Mouse (Mus musculus) layer of hippocampus, adult 9-10 months (tissue): ENCODE data around the gene Galnt15.
A peak's percentile ranks its signal among the peaks of the same experiment; 100 is the strongest.

Experiments used
- DNase-seq: peaks from one replicate; pipeline ENCODE4 v3.0.0; 2022; ENCODE audit warnings: low spot score

Gene Galnt15

DNA sequence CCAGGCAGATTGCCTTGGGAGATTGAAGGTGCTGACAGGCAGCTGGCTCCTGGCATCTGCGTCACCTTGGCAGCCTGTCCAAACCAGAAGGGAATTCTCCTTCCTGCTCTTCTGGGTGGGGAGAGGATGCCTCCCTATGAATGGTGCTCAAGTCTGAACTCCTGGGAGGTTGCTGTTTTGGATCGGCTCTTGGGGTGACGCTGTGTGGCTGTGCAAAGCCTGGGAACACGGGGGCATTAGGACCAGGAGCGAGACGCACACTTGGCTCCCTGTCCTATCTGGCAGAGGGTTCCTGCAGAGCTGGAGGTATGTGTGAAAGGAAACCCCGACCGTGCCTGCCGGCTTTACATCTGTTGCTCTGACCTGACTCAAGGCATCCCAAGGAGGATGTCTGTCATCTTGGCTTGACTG is at the start of gene Galnt15:
TSS of gene Galnt15 (plus strand) at position 309 of the 411 bp plus-strand sequence.
- DNase-seq, result no peak

DNA sequence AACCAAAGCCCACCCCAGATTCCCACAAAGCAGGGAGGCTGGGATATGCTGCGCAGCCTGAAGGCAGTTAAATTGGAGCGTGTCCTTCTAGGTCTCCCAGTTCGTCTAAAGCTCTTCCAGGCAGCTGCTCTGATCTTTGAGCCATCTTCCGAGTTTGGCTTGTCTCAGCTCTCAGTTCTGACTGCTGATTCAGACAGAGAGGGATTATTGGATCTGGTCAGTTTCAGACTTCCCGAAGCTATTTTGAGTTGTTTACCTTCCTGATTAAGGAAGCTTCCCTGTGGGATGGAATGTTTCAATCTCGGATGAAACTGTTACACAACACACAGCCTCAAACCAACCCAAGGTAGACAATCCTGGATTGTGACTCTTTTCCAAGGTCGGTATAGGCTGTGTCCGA is 34.8 kb upstream of the Galnt15 start:
- DNase-seq, result no peak

DNA sequence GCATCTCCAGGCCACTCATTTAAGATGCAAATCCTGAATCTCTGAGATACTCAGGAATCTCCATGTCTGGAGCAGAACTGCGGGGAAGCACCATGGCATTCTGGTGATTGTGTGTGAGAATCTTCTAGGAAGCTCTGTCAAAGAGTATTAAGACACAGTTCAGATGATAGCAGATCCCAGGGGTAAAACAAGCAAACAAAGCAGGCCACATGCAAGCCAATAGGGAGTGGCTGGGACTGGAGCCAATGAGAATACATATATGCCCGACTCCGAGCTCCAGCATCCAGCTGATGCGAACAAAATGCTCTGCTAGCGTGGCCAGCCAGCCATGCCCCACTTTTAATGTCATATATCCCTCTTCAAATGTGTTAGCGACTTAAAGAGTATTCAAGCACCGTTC is 27.8 kb upstream of the Galnt15 start:
- no peak for DNase-seq

DNA sequence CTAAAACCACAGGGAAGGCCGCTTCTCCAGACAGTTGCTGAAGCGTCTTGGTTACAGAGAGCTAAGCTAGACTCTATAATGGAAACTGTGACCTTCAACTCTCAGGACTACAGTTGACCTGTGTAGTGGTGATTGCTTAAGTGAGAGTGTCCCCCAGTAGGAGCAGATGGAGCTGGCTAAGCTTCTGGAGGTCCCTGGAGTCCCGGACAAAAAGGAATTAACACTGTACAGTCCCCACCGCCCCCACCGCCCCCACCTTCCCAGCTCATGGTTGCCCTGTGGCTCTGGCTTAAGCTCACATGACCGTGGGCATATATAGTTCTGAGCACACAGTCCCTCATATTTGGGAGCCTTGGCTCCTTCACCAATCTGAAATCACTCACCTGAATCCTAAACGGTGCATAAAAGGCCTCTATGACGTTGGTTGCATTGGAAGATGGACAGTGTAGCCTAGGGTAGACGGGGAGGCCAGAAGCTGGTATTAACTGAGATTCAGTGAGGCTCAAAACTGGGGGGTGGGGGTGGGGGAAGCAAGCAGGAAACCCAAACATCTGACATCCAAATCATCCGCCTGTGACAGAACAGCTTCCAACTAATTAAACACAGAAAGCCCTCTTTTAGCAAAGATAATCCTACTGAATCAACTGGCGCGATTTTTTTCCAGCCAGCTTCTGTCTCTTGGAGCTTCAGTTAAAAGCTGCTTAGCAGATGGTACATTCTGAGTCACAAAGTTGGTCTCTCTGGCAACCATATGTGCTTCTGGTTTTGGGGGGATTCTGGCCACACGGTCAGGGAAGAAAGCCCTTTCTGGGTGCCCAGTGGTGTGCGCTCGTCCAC is 26.1 kb upstream of the Galnt15 start:
- peak; percentile 67 for DNase-seq

DNA sequence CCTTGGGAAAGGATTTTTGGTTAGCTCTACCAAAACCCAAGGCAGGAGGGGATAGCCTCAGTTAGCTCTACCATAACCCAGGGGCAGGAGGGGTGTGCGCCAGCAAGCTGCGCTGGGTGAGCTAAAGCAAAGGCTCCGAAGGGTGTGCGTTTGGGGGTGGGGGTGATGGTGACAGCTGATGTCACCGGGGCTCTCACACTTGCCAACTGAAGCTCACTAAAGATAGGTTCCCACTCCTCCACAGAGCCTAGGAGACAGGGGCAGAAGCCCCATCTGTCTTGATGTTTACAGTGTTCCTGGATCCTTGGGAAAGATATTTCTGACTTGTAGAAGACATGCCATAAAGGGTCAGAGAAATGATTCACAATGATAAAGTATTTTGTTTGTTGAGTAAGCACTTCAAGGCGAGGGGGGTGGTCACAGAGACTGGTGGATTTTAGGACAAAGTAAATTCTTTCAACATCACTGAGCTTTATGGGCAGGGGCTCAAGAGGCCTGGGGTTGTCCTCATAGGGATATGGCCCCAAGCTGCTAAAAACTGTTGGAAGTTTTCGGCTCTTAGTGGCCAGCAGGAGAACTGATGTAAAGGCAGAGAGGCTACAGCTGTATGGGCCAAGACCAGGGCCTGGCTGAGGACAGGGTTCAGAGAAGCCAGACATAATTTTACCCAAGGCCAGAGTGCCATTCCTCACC is 24.7 kb upstream of the Galnt15 start:
- no peak for DNase-seq

DNA sequence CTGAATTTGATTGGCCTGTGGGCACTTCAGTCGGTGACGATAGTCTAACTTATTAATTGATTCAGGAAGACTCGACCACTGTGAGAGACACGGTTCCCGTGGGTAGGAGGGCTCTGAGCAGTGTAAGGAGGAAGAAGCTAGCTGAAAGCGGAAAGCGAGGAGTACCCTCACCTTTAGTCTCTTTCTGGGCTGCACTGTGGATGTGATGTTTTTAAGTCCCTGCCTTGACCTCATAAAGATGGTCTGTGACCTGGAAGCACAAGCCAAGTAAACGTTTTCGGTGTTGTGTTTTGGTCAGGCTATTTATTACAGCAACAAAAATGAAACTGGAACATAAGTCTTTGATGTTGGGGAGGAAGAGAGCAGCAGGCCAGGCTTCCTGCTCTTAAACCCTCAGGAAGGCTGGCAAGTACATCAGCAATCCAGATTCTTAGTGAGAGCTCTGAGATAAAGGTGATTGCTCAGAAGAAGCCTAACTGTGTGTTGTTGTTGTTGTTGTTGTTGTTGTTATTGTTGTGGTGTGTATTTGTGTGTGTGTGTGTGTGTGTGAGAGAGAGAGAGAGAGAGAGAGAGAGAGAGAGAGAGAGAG is 23.0 kb upstream of the Galnt15 start:
- no peak for DNase-seq

DNA sequence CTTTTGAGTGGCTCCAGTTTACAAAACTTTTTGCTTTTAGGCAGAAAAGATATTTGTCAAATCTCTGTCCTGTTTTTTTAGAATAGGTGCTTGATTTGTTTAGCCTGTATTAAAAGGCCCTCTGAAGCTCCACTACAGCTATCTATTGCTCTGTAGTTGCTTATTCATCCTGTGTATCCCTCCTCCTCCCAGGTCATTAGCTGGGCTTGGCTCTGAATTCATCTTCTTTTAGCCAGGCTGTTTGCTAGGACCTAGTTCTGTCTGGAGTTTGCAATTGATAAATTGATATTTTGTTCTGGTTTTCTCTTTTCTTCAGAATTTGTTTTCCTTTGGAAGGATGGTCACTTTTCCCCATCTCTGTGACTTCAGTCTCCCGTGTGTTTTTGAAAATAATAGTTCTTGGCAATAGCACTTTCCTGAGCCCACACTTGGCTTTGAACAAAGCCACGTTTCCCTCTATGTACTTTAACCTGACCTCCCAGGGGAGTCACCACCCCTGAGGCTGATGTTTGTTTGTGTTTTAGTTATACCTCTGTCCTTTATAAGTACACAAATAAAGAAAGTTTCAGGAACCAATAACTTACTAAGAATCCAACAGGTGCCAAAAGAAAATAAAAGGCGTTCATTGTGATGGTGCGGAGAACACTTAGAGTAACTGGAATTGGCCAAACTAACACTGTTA is 21.0 kb upstream of the Galnt15 start:
- DNase-seq, result no peak

DNA sequence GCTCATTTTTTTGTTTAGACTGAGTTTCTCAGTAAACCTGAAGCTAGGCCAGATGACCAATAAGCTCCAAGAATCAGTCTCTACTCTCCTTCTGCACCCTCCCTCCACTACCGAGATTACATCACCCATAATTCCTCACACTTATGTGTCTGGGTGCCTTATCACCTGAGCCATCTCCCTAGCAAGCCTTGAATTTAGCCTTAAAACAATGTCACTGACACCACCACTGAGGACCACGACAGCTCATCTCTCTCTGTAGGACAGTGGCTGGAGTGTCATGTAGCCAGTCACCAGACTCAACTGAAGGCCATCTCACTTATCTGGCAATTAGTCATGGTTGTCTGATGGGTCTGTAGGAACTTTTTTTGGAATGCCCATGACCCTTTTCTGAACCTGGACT is 19.1 kb upstream of the Galnt15 start:
- no peak for DNase-seq

DNA sequence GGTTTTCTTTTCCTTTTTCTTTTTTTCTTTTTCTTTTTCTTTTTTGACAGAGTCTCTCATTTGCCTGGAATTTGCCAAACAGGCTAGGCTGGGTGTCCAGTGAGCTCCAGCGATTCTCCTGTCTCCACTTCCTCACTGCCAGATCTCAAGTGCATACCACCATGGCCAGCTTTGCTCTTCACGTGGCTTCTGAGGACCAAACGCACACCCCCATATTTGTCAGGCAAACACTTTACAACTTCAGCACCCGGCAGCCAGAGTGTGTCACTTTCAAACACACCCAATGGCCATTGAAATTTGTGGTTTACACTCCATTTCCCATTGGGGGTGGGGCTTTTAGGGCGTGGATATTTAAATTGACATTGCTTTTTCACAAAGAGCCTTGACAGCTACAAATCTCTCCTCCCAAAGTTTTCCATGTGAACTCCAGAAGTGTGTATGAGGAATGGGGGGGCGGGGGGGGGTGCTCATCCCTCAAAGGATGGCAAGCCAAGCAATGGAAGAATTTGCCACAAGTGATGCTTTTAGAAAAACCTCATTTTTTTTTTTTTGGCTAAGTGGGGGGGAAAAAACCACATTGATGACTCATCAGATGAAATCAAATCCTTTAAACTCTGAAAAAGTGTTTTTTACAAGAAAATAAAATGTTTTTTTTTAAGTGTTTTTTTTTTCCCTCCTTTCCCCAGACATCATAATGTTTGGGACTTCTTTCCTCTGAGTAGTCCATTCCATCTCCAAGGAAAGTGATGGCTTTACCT is 17.1 kb upstream of the Galnt15 start:
- no peak for DNase-seq

DNA sequence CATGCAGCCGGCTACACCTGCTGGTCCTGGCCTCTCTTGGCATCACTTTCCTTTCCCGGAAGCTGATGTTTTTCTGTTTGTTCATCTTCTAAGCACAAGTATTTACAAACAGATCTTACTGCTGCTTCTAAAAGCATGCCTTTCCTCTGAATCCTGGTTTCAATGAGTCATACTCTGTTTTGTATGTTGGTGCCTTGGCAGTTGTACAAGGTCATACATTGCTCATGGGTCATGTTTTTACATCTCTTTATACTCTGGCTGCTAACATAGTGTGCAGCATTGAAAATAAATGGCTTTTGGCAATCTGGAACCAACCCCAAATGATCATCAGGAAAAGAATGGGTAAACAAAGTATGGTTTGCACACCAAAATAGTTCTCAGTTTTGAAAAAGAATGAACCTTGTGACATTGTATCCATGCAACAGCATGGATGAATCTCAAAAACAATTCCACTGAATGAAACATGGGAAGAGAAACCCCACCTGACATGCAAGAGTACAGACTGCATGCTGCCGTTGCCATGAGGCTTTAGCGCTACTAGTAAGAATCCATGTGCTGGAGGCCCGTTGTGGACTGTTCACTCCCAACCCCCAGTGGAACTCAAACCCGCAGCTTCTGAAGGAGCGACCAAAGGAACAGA is 13.5 kb upstream of the Galnt15 start:
- no peak for DNase-seq

DNA sequence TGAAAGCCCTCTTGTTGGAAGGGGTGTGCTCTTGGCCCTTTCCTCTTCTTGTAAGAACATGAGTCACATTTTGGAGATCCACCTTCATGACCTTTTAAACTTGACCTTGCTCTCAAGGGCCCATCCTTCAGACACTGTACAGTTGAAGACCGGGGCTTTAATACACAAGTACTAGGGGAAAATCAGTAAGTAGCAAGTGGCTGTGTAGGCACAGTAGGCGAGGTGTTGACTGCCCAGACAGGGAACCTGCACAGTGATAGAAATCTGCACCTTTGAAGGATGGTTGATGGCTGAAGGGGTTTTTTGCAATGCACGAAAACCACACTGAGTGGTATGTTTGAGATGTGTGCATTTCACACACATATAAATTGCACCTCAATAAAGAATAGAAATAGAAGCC is 12.3 kb upstream of the Galnt15 start:
- no peak for DNase-seq

DNA sequence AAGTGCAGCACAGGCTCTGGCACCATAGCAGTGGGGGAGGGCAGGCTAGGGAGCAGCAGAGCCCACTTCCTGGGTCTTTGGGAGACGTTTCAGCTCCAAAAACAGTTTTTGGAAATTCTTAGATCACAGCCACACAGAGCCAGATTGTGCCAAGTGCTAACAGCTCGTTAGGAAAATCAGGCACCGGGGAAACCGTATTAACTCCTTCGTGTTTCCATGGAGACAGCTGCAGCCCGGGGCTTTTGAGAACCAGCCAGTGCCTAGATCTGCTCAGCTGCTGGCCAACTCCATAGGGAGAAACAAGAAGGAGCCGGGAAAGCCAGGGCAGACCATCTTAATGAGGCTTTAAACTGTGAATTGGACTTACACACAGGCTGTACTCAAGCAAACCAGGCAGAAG is 11.9 kb upstream of the Galnt15 start:
- peak; percentile 49 for DNase-seq

DNA sequence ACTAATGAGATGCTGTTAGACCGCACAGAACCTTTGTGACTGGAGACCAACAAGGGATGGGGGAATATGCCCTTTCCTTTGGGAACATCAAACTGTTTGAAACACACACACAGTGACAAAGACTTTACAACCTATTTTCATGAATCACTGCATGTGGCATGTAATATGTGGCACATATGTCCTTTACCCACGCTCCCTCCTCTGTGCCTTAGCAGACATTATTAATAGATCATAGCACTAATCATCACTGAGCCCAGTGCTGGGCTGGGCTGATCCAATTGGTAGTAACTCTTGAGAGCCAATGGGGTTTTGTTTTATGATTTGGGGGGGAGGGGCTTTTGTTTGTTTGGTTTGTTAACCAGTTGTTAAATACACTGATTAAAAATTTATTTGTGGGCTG is 11.3 kb upstream of the Galnt15 start:
- no peak for DNase-seq

DNA sequence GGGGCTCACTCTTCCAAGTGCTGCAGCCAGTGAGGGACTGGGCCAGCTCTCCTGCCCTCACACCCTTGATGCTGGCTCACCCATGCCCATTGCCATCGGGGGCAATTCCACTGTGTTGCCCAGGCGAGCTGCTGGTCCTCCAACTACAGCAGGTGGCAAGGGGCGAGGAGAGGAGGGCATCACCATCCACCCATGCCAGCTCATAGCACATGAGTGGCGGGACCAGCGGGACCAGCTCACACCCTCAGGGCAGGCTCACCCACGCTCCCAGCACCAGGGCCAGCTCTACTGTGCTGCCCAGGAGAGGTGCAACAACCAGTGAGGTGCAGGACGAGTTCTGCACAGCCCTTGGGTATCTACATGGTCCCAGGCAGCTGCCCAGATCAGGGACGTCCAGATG is 9.7 kb upstream of the Galnt15 start:
- DNase-seq, result no peak

DNA sequence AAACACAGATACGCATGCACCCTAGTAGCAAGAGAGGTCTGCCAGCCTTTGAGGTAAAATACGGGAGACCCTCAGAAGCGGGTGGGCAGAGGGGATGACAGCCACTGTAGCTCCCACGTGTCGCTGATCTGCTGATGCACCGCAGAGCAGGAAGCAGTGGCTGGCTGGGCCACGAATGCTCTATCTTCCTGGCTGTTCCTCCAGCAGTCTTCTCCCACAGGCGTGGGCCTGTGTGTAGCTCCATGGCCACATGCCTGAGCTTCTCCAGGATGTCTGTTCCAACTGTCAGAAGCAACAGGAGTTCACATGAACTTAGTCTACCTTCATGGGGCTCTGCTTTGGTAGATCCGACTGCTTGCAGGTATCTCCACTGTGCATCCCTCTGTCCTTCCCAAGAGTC is 6.8 kb upstream of the Galnt15 start:
- no peak for DNase-seq

DNA sequence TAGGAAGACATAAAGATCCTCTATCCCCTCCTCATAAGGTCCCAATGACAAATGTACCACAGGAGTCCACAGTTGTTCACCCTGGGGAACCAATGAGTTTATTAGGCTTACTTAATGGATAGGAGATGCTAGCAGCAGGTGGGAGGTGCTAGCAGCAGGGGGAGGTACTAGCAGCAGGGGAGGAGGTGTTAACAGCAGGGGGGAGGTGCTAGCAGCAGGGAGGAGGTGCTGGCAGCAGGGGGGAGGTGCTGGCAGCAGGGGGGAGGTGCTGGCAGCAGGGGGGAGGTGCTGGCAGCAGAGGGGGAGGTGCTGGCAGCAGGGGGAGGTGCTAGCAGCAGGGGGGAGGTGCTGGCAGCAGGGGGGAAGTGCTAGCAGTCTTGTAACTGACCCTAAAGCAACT is 6.3 kb upstream of the Galnt15 start:
- no peak for DNase-seq

DNA sequence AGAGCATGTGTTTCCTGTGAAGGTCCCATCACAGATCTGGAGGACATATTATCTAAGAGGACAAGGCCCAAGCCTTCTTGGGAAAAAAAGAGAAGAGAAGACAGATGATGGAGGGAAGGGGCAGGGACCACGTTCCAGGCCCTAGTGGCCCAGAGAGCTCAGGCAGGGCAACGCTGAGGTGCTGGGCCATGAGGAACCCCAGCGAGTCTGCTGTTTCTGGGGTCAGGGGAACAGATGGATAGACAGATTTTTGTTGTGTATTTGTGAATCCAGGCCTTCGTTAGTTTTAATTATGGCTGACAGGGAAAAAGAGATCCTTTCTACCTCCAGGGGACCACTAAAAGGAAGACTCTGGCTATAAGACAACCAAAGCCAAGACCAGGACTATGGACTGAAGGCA is 4.9 kb upstream of the Galnt15 start:
- no peak for DNase-seq

DNA sequence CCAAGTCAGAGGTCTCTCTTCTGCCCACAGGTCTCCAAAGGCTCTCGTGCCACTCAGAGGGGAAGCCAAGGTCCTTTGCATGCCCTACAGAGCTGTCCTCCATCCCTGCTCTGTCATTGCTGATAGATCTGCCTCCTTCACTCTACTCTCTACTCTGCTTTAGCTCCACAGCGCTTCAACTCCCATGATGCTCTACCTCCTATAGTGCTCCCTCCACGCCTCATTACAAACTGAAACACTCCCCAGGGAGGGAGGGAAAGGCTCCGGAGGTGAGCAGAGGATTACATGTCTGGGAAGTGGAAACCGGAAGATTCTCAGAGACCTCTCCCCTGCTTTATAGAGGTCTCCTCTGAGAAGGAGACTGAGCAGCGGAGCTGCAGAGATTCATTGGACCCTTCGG is 1.6 kb upstream of the Galnt15 start:
- DNase-seq, result no peak

DNA sequence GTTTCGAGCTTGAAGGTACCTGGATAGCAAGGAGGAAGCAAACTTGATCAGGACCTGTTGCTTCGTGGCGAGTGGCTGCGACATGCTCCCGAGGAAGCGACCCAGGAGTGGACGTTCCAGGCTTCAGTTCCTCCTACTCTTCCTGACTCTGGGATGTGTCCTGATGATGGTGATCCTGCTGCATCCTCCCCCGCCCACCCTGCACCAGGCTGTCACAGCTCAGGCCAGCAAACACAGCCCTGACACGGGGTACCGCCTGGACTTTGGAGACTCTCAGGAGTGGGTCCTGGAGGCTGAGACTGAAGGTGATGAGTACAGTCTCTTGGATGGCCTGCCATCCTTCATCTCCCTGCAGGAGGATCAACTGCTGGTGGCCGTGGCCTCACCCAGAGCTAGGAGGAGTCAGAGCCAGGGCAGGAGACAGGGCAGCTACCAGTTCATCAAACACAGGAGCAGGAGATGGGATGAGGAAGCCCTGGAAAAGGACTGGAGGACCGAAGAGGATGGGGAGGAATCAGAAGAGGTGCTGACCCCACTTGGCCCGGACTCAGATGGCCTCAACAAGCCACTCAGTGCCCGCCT is 713 bp downstream of the Galnt15 start:
- DNase-seq, result no peak

DNA sequence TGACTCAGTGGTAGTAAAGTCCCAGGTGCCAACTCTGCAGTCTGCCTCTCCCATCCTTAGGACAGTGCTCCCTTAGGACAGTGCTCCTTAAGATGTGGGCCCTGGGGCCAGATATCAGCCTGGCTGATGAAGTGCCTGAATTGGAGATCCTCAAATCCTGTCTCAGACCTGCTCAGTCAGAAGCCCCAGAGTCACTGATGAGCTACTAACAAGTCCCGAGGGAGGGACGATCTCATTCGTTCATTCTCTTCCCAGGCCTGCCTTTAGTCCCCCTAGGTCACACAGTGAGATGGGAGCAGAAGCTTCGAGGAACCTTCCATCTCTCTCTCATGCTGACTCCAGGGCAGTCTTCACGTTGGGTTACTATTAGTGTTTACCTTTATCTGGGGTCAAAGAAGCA is 1.3 kb downstream of the Galnt15 start:
- DNase-seq, result no peak

DNA sequence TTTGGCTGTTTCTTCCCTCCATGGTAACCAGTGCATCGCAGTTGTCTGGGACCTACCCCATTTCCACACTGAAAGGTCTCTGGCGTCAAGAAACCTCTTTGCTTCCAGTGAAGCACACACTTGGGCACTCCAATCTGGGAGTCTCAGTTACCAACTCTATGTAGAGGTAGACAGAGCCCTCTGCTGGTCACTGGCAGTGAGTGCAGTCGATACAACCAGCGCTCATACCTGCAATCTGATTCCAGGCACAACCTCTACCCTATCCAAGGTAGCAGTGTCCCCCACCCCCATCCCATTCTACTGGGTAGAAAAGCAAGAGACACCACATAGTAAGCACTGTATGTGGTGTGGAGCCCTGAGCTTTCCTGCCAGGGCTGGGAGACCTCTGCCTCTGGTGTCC is 3.7 kb downstream of the Galnt15 start:
- no peak for DNase-seq
